Mouse (Mus musculus) thymus, adult 2 months (tissue): ENCODE data around the gene Nfil3. TPM values are rescaled to one million over a fixed set of nuclear protein-coding genes. Genes with fewer than 3 reads are reported as not detected.

Source experiments
- DNase-seq: peaks from one replicate; pipeline ENCODE4 v3.0.0; 2021
- H3K27ac ChIP-seq: fragments of 200-500 bp; 2 replicates; pipeline ENCODE4 v1.5.1; 2012; ENCODE audit warnings: low read length, control low read depth; ENCODE audit not compliant: control insufficient read depth, insufficient read depth
- H3K27me3 ChIP-seq: fragments of 200-500 bp; 2 replicates; pipeline ENCODE4 v1.6.1; 2012; ENCODE audit warnings: mild to moderate bottlenecking, low read length, moderate library complexity, mixed read lengths; ENCODE audit not compliant: control insufficient read depth, insufficient read depth
- H3K36me3 ChIP-seq: fragments of 200-500 bp; 2 replicates; pipeline ENCODE4 v1.6.1; 2012; ENCODE audit warnings: mild to moderate bottlenecking, low read length, moderate library complexity; ENCODE audit not compliant: control insufficient read depth, insufficient read depth
- H3K4me1 ChIP-seq: fragments of 200-500 bp; replicated peaks from 2 replicates; pipeline ENCODE4 v1.6.1; 2012; ENCODE audit warnings: low read length; ENCODE audit not compliant: control insufficient read depth, insufficient read depth
- H3K4me3 ChIP-seq: fragments of 200-500 bp; 2 replicates; pipeline ENCODE4 v1.5.1; 2012; ENCODE audit warnings: mild to moderate bottlenecking, low read length, control low read depth, moderate library complexity; ENCODE audit not compliant: control insufficient read depth, insufficient read depth
- CTCF ChIP-seq: fragments of 200-500 bp; IDR thresholded peaks from 2 replicates; pipeline ENCODE4 v1.5.1; 2012; ENCODE audit warnings: mild to moderate bottlenecking, control low read depth, low read length, moderate library complexity, borderline replicate concordance; ENCODE audit not compliant: control insufficient read depth, poor library complexity, insufficient read depth; ENCODE audit errors: extremely low read depth
- POLR2A ChIP-seq: fragments of 200-500 bp; IDR thresholded peaks from 2 replicates; pipeline ENCODE4 v1.6.1; 2012; ENCODE audit warnings: mild to moderate bottlenecking, low read length, control low read depth, moderate library complexity; ENCODE audit not compliant: control insufficient read depth, poor library complexity, insufficient read depth; ENCODE audit errors: extremely low read depth
- WGBS: fragments of 180-500 bp; shearing (Covaris S2); methylation state at CpG from one replicate; pipeline ENCODE4 v1.1.7; 2018; 5-methylcytosine and 5-hydroxymethylcytosine counted together
- polyA plus RNA-seq: library from polyadenylated mRNA; depleted of rRNA; stranded (reverse); fragments of >200 nt; gene quantifications from 2 replicates; pipeline ENCODE4 v1.2.3, GENCODE M21; 2012

Gene Nfil3
- polyA plus RNA-seq, 1 experiment, result 2.9 TPM

DNA sequence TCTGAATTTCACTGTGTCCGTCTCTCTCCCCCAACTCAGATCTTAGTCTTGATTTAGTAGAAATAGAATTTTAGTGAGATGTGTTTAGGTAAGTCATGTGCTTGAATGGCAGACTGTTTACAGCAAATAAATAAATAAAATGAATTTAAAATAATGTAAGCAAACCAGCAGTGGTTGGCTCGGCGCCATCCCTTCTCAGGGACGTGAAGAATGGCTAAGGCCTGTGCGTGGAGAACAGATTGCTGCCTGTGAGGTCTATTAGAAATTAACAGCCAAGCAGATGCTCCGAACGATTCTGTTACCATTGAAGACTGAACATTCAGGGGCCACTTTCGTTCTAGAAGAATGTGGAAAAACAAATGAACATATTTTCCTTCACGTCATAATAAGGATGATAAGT, 35.1 kb downstream of the Nfil3 start:
- no peak for TF ChIP-seq POLR2A
- no peak for TF ChIP-seq CTCF
- no peaks in the 10 kb centered on the region for H3K4me1 ChIP-seq
- WGBS, result 94% methylated on average over 9 of the region's 9 CpGs

GRCm38 (mm10) chr13:52944116-52944515, 36.8 kb downstream of the Nfil3 start:
- WGBS, result 71% methylated on average over 4 of the region's 4 CpGs
- H3K27ac ChIP-seq, result no peak overlapping the region
- no peaks in the 10 kb centered on the region for H3K27me3 ChIP-seq
- DNase-seq, result no peak
- H3K36me3 ChIP-seq, result no peaks in the 10 kb centered on the region
- TF ChIP-seq POLR2A (no peak), CTCF (no peak)
- H3K4me3 ChIP-seq, result no peak overlapping the region
- H3K4me1 ChIP-seq, result no peaks in the 10 kb centered on the region

More for the DNA sequence above, 35.1 kb downstream of the Nfil3 start:
- Histone ChIP-seq H3K27ac (no peak overlapping the region), H3K36me3 (no peaks in the 10 kb centered on the region), H3K27me3 (no peaks in the 10 kb centered on the region), H3K4me3 (no peak overlapping the region)
- no peak for DNase-seq

DNA sequence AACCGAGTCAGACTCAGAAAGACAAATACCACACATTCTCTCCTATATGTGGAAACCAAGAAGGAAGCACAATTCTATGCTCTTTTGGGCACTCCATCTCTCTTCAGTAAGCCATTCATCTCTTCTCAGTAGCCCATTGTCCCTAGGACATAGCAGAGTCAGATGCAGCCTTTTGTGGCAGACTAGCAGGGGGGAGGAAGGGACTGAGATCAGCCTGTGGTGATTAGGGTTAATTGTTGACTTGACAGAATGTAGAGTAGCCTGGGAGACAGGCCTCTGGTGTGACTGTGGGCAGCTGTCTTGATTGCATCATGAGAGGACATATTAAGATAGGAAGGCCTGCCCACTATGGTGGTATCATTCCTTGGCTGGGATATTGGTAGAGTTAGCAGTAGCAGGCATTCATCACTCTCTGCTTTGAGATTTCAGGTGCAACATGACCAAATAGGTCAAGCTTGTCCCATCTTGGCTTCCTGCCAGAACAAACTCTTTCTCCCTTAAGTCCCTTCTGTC, 37.9 kb downstream of the Nfil3 start:
- Histone ChIP-seq H3K27ac (no peak overlapping the region), H3K36me3 (no peaks in the 10 kb centered on the region), H3K4me1 (no peaks in the 10 kb centered on the region), H3K4me3 (no peak overlapping the region), H3K27me3 (no peaks in the 10 kb centered on the region)
- 100% methylated on average over 1 of the region's 1 CpGs for WGBS
- DNase-seq, result no peak
- TF ChIP-seq CTCF, result no peak
- no peak for TF ChIP-seq POLR2A

GRCm38 (mm10) chr13:52940956-52941355, 39.9 kb downstream of the Nfil3 start:
- 91% methylated on average over 7 of the region's 7 CpGs for WGBS
- Histone ChIP-seq H3K27ac (no peak overlapping the region), H3K36me3 (no peaks in the 10 kb centered on the region), H3K4me3 (no peak overlapping the region), H3K4me1 (no peaks in the 10 kb centered on the region), H3K27me3 (no peaks in the 10 kb centered on the region)
- TF ChIP-seq CTCF, result no peak
- TF ChIP-seq POLR2A, result no peak
- no peak for DNase-seq

GRCm38 (mm10) chr13:52930582-52930981, 50.3 kb downstream of the Nfil3 start:
- no peak for DNase-seq
- whole genome bisulfite sequencing, result 88% methylated on average over 10 of the region's 10 CpGs
- Histone ChIP-seq H3K27ac (no peak overlapping the region), H3K27me3 (no peaks in the 10 kb centered on the region), H3K4me1 (peaks cover 19% of the 10 kb centered on the region), H3K36me3 (no peaks in the 10 kb centered on the region), H3K4me3 (no peak overlapping the region)
- TF ChIP-seq CTCF, result no peak
- TF ChIP-seq POLR2A, result no peak

DNA sequence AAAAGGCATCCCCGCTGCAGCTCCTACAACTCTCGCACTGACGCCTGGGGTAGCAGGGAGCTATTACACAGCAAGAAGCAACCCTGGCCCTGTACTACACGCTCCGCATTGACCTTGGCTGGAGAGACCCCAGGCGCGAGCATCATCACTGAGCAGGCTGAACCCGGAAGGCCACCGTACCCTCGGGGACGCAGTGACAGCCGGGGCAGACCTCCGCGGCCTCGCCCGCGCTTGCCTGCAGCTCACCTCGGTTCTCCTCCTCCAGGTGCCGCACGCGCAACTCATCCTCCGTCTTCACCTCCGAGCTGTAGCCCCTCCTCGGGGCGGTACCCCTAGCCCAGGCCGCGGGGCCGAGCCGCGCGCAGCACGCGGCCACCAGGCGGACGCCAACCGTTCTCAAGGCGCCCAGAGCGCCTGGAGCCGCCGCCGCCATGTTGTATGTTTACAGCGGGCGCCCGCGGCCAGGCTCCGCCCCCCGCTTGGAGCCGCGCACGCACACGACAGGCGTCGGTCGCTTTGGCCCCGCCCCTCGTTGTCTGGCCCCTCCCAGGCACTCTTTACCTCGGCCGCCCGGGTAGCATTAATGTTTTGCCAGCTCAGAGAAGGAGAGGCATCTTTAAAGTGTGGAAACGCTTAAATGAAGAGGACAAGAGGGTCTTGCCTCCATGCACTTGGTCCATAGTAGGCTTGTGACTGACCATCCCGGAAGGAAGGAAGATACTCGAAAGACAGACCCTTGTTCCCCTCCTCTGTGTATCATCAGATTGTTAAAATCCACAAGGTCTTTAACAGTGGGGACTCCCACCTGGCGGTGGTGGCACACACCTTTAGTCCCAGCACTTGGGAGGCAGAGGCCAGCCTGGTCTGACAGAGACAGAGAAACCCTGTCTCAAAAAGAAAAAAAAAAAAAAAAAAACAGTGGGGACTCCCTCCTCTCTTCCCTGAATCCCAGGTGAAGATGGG, 51.4 kb downstream of the Nfil3 start, which contains the start of gene Auh:
Gene Auh (minus strand): TSS at position 473 of the 963 bp plus-strand sequence.
- Histone ChIP-seq H3K27ac (peak within 1 kb of the TSS; percentile 20; the same call in 1 of the 2 replicates), H3K4me1 (peaks cover 25% of the 10 kb centered on the region), H3K27me3 (no peaks in the 10 kb centered on the region), H3K36me3 (no peaks in the 10 kb centered on the region), H3K4me3 (peak within 1 kb of the TSS; percentile 58)
- under 1% methylated on average over 63 of the region's 63 CpGs for WGBS
- TF ChIP-seq CTCF, result peak; percentile 73
- TF ChIP-seq POLR2A, result peak; percentile 91
- DNase-seq, result peak; percentile 86
